Mouse (Mus musculus) kidney, adult 2 months (tissue): Measurements from ENCODE around the gene Xpo6.

Experiments used
- CTCF ChIP-seq: fragments of 200-500 bp; conservative IDR thresholded peaks from 2 replicates; pipeline ENCODE4 v1.5.1; 2011; ENCODE audit warnings: low read depth, mild to moderate bottlenecking, control low read depth, low read length, moderate library complexity, mixed read lengths; ENCODE audit not compliant: insufficient read depth, insufficient read length
- POLR2A ChIP-seq: fragments of 200-500 bp; IDR thresholded peaks from one replicate; pipeline ENCODE4 v1.6.1; 2011; ENCODE audit warnings: low read depth, low read length, control low read depth

GRCm38 (mm10) chr7:126070321-126070720 is 130.0 kb downstream of the Xpo6 start:
- TF ChIP-seq CTCF (0 out of 2 replicates have a peak, but pooled peaks have one; percentile 1), POLR2A (no peak)
